Mouse (Mus musculus) kidney, adult 11 months (tissue): ENCODE results near the gene Wnt5b.
A peak's percentile ranks its signal among the peaks of the same experiment; 100 is the strongest.
"Not testable (repeated sequence)": the region's sequence is repeated elsewhere in the genome, so short reads cannot be mapped to it uniquely, and the experiment has no call there.

ENCODE experiments used
- DNase-seq: peaks from one replicate; pipeline ENCODE4 v3.0.0; 2022

Wnt5b gene

GRCm38 (mm10) chr6:119450965-119451943 is 92.9 kb downstream of the Wnt5b start:
- DNase-seq: no peak

DNA sequence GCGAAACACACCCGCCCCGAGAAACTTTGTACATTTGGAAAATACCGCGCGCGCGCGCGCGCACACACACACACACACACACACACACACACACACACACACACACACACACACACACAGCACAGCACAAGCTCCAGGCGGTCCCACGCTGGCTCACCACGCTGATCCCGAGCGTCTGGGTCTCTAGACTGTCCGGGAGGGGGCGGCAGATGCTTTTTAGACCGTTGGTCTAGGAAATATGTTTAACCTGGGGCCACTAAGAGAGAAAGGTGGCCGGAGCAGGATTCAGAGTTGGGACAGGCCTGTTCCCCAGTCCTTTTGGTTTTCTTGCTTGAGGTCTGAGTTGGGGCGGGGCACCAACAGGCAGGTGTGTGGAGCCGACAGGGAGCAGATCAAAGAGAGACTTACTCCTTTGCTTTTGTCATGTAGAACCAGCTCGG is 95.1 kb downstream of the Wnt5b start:
- DNase-seq: peak; percentile 66

DNA sequence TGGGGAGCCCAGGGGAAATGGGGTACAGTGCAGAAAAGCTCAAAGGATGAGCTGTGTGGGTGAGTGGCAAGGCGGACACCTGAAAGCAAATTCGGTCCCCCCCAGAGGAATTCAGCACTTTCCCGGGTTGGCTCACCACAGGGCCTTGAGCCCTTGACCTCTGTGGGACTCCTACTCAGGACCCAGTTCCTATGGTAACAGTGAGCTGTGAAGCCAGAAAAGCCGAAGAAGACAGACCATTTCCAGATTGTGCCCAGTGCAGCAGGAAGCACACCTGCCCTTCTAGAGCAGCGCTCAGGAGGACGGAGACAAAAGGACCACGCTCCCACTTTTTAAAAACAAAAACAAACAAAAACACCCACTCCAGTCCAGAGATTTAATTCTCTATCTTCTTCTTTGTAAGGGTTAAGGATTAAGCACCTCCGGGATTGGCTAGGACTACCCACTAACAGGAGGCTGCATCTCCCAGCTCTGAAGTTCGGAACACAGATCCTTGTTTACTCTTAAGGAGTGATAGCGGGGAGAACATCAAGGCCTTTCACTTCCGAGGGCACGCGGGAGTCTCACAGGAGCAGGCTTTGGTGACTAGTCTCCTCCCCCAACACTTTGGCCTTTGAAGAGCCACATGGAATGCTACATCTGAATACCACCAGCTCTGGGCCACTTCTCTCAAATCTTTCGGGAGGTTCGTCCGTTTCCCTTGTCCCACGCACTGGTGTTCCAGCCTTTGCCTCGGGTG is 95.7 kb downstream of the Wnt5b start:
- peak; percentile 43 for DNase-seq

- no peak for DNase-seq
These were observed 98.2 kb downstream of the Wnt5b start for GRCm38 (mm10) chr6:119445671-119446607.

- peak; percentile 68 for DNase-seq
These were observed 100.2 kb downstream of the Wnt5b start for GRCm38 (mm10) chr6:119443742-119444645.

GRCm38 (mm10) chr6:119442729-119443128 is 101.4 kb downstream of the Wnt5b start:
- not testable (repeated sequence) for DNase-seq

GRCm38 (mm10) chr6:119437894-119438761 is 106.0 kb downstream of the Wnt5b start:
- DNase-seq: no peak

DNA sequence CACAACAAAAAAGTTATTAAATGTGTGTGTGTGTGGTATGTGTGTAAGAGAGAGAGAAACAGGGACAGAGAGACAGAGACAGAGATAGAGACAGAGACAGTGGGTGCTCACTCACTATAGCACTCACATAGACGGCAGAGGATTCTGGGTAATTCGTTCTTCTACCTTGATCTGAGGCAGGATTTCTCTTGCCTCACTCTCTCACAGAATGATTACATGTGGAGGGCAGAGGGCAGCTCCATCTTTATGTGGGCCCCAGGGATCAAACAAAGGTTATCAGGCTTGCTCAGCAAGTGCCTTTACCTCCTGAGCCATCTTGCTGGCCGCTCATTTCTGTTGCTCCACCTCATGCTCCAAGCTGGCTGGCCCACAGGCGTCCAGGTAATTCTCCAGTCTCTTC is 109.8 kb downstream of the Wnt5b start:
- no peak for DNase-seq

DNA sequence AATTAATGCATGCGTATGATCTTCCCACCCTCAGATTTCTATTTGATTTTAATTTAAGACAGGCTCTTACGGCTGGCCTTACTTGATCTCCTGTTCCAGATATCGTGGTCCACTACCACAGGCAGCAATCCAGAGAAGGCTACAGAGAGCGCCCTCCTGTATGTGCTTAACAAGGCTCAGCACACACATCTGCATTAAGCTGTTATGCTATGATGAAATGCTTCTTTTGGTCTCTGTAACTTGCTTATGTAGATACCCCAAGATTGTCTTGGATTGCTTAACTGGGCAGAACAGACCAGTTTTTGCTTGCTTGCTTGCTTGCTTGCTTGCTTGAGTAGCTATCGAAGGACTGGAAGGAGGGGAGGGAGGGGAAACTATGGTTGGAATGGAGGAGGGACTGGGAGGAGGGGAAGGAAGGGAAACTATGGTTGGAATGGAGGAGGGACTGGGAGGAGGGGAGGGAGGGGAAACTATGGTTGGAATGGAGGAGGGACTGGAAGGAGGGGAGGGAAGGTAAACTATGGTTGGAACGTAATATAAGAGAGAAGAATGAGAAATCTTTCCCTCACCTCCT is 112.3 kb downstream of the Wnt5b start:
- peak; percentile 38 for DNase-seq

- peak; percentile 71 for DNase-seq
These were observed 113.6 kb downstream of the Wnt5b start for GRCm38 (mm10) chr6:119430508-119430907.

GRCm38 (mm10) chr6:119429311-119429710 is 114.8 kb downstream of the Wnt5b start:
- no peak for DNase-seq

GRCm38 (mm10) chr6:119428611-119429010 is 115.5 kb downstream of the Wnt5b start:
- no peak for DNase-seq

GRCm38 (mm10) chr6:119421001-119421400 is 123.1 kb downstream of the Wnt5b start:
- DNase-seq: peak; percentile 38

DNA sequence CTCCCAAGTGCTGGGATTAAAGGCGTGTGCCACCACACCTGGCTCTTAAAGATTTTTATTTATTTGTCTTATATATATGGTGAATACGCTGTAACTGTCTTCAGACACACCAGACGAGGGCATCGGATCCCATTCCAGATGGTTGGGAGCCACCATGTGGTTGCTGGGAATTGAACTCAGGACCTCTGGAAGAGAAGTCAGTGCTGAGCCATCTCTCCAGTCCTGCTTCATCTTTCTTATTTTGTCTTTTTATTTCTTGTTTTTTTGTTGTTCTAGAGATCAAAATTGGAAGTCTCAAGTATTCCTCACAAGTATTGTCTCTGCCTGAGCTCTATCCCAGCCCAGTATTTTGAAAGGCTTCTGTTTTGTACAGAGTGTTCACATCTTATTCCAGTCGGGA is 123.8 kb downstream of the Wnt5b start:
- no peak for DNase-seq

DNA sequence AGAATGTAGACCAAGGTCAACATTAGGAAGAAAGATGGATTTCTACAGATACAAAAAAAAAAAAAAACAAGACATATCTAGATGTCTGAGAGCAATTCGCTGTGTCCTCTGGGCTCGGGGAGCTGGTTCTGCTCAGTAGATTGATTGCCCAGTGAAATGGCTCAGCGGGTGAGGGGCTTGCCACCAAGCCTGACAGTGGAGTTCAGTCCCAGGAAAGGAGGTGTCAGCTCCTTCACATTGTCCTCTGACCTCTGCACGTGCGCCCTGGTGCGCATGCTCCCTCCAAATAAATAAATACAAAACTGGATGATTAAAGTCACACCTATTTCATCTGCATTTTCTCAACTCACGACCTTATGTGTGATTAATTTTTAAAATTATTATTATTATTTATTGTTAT is 124.7 kb downstream of the Wnt5b start:
- DNase-seq: no peak

GRCm38 (mm10) chr6:119418392-119419251 is 125.5 kb downstream of the Wnt5b start:
- DNase-seq: peak; percentile 29

DNA sequence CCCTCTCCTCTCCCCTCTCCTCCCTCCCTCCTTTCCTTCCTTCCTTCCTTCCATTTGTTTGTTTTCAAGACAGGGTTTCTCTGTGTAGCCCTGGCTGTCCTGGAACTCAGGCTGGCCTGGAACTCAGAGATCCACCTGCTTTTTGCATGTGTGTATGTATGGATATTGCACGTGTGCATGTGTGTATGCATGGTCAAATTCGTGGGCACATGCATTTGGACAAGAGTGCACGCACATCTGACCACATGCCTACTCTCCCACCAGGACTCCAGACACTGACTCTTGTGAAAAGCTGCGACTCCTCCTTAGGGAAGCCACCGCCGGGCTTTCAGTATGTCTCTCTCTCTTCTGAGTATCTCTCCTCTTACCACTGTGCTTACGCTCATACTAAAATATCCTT is 126.3 kb downstream of the Wnt5b start:
- no peak for DNase-seq

DNA sequence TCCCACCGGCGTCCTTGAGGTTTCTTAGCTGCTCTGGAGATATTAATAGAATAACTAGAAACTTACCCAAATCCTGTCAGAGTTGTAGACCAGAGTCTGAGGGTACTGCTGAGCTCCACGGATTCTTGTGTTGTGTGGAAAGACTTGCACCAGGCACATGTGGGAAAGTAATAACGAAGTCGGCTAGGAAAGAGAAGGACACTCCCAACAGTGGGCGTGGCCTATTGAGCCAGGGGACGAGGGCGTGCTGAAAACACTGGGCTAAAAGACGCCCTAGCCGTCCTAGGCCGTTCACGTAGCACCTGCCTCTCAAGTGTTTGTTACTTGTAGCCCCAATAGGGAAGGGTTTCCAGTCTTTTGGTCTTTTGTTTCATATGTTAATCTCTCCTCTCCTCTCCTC is 126.8 kb downstream of the Wnt5b start, which contains the start of gene Adipor2:
Gene Adipor2, minus strand, starts transcription at position 351 of the 400 bp plus-strand sequence.
- peak; percentile 30 for DNase-seq

DNA sequence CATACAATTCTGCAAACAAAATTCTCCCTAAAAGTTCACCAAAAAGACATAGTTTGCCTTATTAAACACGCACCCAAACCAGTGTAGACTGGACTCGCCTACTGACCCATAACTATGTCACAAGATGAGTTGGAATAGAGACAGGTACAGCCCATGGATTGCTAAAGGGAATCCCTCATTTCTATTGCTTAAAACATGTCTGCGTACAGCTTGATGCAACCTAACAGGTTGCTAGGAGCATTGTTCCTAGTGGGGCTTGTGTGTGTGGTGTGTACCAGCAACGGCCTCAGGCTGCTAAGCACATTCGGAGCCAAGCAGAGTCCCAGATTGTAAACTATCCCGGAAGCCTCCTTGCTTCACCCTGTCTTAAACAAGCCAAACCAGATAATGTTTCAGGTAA is 127.5 kb downstream of the Wnt5b start:
- no peak for DNase-seq
